Mouse (Mus musculus) liver, embryonic 14.5 days (tissue): Measurements from ENCODE around the gene Orai1. TPM values are rescaled to one million over a fixed set of nuclear protein-coding genes. Genes with fewer than 3 reads are reported as not detected.

Source experiments
- ATAC-seq: fragments of 200-750 bp; cut with Nextera tagmentation; 2 replicates; pipeline ENCODE4 v1.8.0; 2017; ENCODE audit warnings: moderate number of reproducible peaks, mild to moderate bottlenecking, moderate library complexity; ENCODE audit not compliant: insufficient read depth
- DNase-seq, 3 experiments: peaks; one replicate each; pipeline ENCODE4 v3.0.0-alpha.2; 2012 to 2013; ENCODE audit warnings: low read depth in 3 of 3, low spot score in 3 of 3
- H3K27ac ChIP-seq: fragments of 300-500 bp; sonication (generic); 2 replicates; pipeline ENCODE4 v1.5.1; 2014; ENCODE audit warnings: moderate library complexity, mild to moderate bottlenecking, control low read depth, inconsistent platforms
- H3K27me3 ChIP-seq: fragments of 300-500 bp; sonication (generic); 2 replicates; pipeline ENCODE4 v1.6.1; 2014; ENCODE audit warnings: mild to moderate bottlenecking, low read length, moderate library complexity; ENCODE audit not compliant: control insufficient read depth, insufficient read depth
- H3K36me3 ChIP-seq: fragments of 300-500 bp; sonication (generic); replicated peaks from 2 replicates; pipeline ENCODE4 v1.6.1; 2014; ENCODE audit warnings: low read depth; ENCODE audit not compliant: control insufficient read depth, insufficient read depth
- H3K4me1 ChIP-seq, 2 experiments: fragments of 200-500 bp in 1 of 2; fragments of 300-500 bp in 1 of 2; sonication (generic) in 1 of 2; replicated peaks; 2 replicates each; pipeline ENCODE4 v1.6.1; 2012 to 2014; ENCODE audit warnings: antibody characterized with exemption in 1 of 2, inconsistent platforms in 1 of 2, low read length in 1 of 2; ENCODE audit not compliant: control insufficient read depth in 2 of 2, insufficient read depth in 2 of 2
- H3K4me2 ChIP-seq: fragments of 300-500 bp; sonication (generic); 2 replicates; pipeline ENCODE4 v1.6.1; 2014; ENCODE audit warnings: low read depth, mild to moderate bottlenecking, control low read depth, moderate library complexity
- H3K4me3 ChIP-seq, 2 experiments: fragments of 200-500 bp in 1 of 2; fragments of 300-500 bp in 1 of 2; sonication (generic) in 1 of 2; 2 replicates each; pipeline ENCODE4 v1.5.1; 2012 to 2014; ENCODE audit warnings: low read depth in 2 of 2, low read length in 2 of 2, mild to moderate bottlenecking in 2 of 2, control low read depth in 1 of 2, inconsistent platforms in 1 of 2, moderate library complexity in 1 of 2; ENCODE audit not compliant: insufficient read depth in 1 of 2
- H3K9ac ChIP-seq: fragments of 300-500 bp; sonication (generic); replicated peaks from 2 replicates; pipeline ENCODE4 v1.6.1; 2014; ENCODE audit warnings: mild to moderate bottlenecking, control low read depth, moderate library complexity
- H3K9me3 ChIP-seq: fragments of 300-500 bp; sonication (generic); 2 replicates; pipeline ENCODE4 v1.6.1; 2016; ENCODE audit warnings: low read length, mixed read lengths; ENCODE audit not compliant: control insufficient read depth
- CTCF ChIP-seq: IDR thresholded peaks from 2 replicates; pipeline ENCODE4 v1.5.1; 2016; ENCODE audit warnings: antibody characterized with exemption, low read depth, control low read depth
- EP300 ChIP-seq: IDR thresholded peaks from 2 replicates; pipeline ENCODE4 v1.6.1; 2016; ENCODE audit warnings: antibody characterized with exemption, low read depth
- WGBS: fragments of 180-500 bp; shearing (Covaris S2); extraction: QIAGEN DNeasy Blood & Tissue Kit; methylation state at CpG from one replicate; pipeline ENCODE4 v1.1.7; 2014; ENCODE audit not compliant: insufficient replicate concordance; 5-methylcytosine and 5-hydroxymethylcytosine counted together
- polyA plus RNA-seq, 2 experiments: library from polyadenylated mRNA; depleted of rRNA in 1 of 2; stranded (reverse) in 1 of 2; unstranded in 1 of 2; fragments of >200 nt; fragmentation: Nextera tagmentation in 1 of 2; extraction: Ambion mirVana in 1 of 2; gene quantifications; 2 replicates each; pipeline versions ENCODE4 v1.2.1 to v1.2.3; 2012 to 2014

Orai1 gene
- polyA plus RNA-seq, 2 experiments = 6.3 to 7.4 TPM

DNA sequence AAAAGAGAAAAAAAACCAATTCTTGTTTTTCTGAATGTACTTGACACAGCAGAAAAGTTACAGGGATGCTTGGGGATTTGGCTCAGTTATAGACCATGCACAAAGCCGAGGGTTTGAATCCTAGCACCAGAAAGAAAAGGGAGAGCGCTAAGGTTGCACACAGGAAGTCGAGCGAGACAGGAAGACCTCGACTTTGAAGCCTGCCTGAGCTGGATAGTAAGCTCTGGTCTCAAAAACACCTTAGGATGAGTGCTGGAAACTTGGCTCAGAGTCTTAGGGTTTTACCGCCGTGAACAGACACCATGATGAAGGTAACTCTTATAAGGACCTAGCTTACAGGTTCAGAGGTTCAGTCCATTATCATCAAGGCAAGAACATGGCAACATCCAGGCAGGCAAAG lies 6.6 kb downstream of the Orai1 start:
- WGBS = 66% methylated on average over 7 of the region's 7 CpGs
- Histone ChIP-seq H3K9me3 (no peaks in the 10 kb centered on the region), H3K9ac (no peak overlapping the region), H3K27ac (no peak overlapping the region), H3K4me3 (no peak overlapping the region), H3K4me2 (no peak overlapping the region), H3K36me3 (no peaks in the 10 kb centered on the region), H3K27me3 (no peaks in the 10 kb centered on the region), H3K4me1 (peaks cover 0 to 20% of the 10 kb centered on the region in 2 experiments)
- ATAC-seq = no peak
- TF ChIP-seq EP300 (no peak), CTCF (no peak)
- DNase-seq = no peak

DNA sequence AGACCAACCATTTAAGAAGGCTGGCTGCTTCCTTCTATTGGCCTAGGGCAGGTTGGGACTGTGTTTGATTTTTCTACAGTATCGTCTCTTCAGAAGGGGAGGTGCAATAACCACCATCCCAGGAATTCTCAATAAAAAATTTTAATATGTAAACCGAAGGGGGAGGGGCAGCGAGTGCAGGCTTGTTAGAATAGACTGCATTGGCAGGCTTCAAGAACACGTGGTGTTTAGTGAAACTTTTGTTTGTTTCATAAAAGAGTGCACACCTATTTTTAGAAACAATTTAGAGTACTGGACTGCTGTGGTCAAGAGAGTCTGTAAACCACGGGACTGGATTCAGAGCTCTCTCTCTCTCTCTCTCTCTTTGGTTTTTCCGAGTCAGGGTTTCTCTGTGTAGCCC lies 8.2 kb downstream of the Orai1 start:
- H3K9ac ChIP-seq = no peak overlapping the region
- ATAC-seq (no peak), DNase-seq (no peak)
- no peaks in the 10 kb centered on the region for H3K36me3 ChIP-seq
- no peak overlapping the region for H3K27ac ChIP-seq
- no peak overlapping the region for H3K4me3 ChIP-seq
- TF ChIP-seq CTCF = no peak
- no peak overlapping the region for H3K4me2 ChIP-seq
- no peaks in the 10 kb centered on the region for H3K9me3 ChIP-seq
- H3K4me1 ChIP-seq = peaks cover 0 to 15% of the 10 kb centered on the region in 2 experiments
- WGBS = 51% methylated on average over 6 of the region's 6 CpGs
- no peaks in the 10 kb centered on the region for H3K27me3 ChIP-seq

DNA sequence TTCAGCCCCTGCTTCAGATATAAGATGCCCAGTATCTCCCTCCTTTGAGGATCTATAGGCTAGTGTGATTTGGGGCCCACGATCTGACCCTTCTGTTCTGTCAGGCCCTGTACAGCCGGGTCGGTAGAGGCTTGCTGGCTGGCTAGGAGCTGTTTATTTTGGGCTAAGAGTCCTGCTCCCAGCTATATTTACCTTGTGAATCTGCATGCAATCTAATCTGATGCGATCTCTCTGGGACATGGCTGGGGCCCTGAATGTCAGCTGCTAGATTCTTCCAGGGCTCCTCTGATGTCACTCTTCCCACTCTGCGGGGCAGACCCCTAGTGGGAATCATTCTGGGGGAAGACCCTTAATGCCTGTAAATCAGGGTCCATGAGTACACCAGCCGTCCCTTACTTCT lies 9.4 kb downstream of the Orai1 start:
- Histone ChIP-seq H3K27me3 (no peaks in the 10 kb centered on the region), H3K9me3 (no peaks in the 10 kb centered on the region), H3K36me3 (no peaks in the 10 kb centered on the region), H3K4me3 (no peak overlapping the region), H3K27ac (no peak overlapping the region), H3K4me2 (no peak overlapping the region), H3K9ac (no peak overlapping the region), H3K4me1 (peaks cover 0 to 11% of the 10 kb centered on the region in 2 experiments; a peak in 3 of 4 replicates)
- DNase-seq (no peak), ATAC-seq (no peak)
- TF ChIP-seq EP300 (no peak), CTCF (no peak)
- 69% methylated on average over 6 of the region's 6 CpGs for WGBS

DNA sequence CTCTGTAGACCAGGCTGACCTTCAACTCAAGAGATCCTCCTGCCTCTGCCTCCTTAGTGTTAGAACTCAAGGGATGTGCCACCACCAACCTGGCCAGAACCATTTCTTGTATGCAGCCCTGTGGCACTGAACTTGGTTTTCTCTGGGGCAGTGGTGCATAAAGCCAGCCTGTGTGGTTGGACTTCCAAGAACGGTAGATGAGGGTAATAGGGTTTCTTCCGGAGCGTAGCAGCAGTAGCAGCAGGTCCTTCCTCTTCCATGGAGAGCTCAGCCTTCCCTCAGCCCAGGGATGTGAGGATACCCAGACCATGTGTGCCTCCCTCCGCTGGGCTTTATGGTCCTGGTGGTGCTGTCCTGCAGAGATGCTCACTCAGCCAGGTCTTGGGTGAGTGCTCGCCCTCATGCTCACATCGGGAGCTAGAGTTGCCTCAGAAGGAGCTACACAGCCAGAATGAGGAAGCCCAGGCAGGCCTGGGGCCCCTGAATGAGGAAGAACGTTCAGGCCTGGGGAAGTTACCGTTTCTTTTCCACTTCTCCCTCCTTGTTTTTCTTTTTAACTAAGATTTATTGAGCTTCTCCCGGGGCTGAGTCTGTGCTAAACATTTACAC lies 10.2 kb downstream of the Orai1 start:
- H3K27ac ChIP-seq = no peak overlapping the region

DNA sequence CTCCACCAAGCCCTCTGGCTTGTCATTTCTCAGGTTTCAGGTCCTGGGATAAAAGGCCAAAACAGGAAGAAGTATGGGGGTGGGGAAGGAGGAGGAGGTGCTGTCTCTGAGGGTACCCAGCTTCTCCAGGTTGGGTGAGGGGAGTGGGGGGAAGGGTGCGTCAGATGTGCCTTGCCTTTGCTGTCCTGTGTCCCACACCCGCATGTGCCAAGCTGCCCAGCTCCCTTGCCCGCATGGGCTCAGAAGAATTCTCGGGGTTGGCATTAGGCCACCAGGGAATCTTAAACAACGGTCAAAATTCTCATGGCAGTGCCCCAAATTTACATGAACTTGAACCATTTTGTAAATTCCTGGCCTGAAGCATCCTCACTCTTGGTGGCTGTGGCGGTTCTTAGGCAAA lies 11.5 kb downstream of the Orai1 start:
- Histone ChIP-seq H3K9me3 (no peaks in the 10 kb centered on the region), H3K27ac (no peak overlapping the region), H3K27me3 (no peaks in the 10 kb centered on the region), H3K36me3 (no peaks in the 10 kb centered on the region), H3K4me3 (no peak overlapping the region), H3K9ac (no peak overlapping the region), H3K4me2 (no peak overlapping the region), H3K4me1 (peaks cover 0 to 8% of the 10 kb centered on the region in 2 experiments; a peak in 3 of 4 replicates)
- TF ChIP-seq EP300 = no peak
- TF ChIP-seq CTCF = no peak
- ATAC-seq = no peak
- DNase-seq = no peak
- 71% methylated on average over 6 of the region's 6 CpGs for WGBS

More for the DNA sequence above, 10.2 kb downstream of the Orai1 start:
- Histone ChIP-seq H3K36me3 (no peaks in the 10 kb centered on the region), H3K4me3 (no peak overlapping the region), H3K4me2 (no peak overlapping the region), H3K4me1 (peaks cover 0 to 8% of the 10 kb centered on the region in 2 experiments; a peak in 3 of 4 replicates), H3K9ac (no peak overlapping the region), H3K27me3 (no peaks in the 10 kb centered on the region), H3K9me3 (no peaks in the 10 kb centered on the region)
- no peak for ATAC-seq
- WGBS = 19% methylated on average over 9 of the region's 9 CpGs
- DNase-seq = no peak
- no peak for TF ChIP-seq CTCF
- TF ChIP-seq EP300 = no peak
